Mouse (Mus musculus) retina, postnatal 7 days (tissue): ENCODE data around the gene Spi1.
"Not testable (repeated sequence)": the region's sequence is repeated elsewhere in the genome, so short reads cannot be mapped to it uniquely, and the experiment has no call there.

ENCODE experiments used
- DNase-seq: peaks from one replicate; pipeline ENCODE4 v3.0.0-alpha.2; 2012; ENCODE audit warnings: low read depth, low spot score

Gene Spi1

DNA sequence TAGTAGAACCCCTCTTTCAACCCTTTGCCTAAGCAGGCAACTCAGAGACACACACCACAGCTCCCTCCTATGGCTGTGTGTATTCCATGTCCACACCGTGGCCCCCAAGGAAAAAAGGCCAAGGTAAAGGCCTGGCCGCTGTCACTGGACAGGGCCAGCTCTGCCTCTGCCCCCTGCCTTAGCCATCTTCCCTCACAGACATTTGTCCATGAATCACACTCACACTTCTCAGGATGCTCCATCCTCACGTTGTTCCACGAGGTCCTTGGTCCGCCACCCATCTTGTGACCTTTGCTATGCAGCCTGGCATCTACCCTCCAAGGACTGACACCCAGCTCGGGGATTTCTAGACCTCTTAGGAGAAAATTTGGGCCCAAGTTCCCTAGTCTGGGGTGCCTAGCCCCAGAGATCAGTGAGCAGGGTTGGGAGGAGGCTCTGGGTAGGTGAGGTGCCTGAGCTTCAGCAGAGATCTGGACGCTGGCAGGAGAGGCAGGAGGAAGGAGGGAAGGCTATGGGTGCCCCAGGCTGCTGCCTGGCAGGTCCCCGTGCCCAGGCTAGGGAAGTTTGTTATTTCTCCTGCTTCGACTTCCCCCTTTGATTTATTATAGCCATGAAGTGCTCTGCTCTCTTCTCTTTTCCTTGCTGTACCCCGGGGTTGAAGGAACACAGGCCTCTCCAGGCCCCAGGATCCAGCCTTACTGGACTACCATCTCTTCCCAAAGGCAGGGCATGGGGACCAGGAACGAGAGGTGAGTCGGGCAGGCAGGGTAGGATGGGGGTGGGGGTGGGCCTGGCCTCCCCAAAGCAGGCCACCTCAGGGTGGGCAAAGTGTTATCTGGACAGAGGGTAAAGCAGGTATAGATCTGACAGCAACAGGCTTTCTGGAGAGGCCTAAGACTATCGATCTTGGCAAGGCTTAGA, at the start of gene Spi1:
TSS of gene Spi1 (plus strand) at position 616 of the 921 bp plus-strand sequence.
- no peak for DNase-seq

DNA sequence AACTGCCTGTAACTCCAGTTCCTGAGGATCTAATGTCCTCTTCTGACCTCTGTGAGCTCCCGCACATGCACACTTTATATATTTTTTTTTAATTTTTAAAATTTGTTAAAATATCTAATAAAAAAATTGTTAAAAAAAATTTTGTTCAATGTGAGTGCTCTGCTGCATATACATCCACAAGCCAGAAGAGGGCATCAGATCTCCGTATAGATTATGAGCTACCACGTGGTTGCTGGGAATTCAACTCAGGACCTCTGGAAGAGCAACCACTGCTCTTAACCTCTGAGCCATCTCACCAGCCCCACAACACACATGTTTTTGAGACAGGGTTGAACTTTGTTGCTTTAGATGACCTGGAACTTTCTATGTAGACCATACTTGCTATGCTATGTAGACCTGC, 49.2 kb upstream of the Spi1 start:
- DNase-seq, result no peak

DNA sequence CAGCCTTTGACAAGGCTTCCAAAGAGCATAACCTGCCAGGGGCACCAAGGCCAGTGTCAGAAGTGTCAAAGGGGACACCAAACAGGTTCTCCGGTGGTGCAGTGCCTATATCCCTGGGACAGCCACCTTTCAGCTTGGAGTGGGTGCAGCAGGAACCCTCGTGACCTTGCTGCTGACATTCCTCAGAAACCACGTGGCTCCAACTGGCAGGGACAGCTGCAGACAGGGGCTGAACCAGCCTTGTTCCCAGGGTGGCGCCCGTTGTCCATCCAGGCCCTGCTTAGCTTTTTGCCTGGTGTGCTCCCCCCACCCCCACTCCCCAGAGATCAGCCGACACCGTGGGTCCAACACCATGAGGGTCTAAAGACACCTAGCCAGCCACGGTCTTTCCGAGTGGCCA, 46.8 kb upstream of the Spi1 start, which contains the start of gene Rapsn:
TSS of gene Rapsn (plus strand) at position 236 of the 400 bp plus-strand sequence.
- no peak for DNase-seq

DNA sequence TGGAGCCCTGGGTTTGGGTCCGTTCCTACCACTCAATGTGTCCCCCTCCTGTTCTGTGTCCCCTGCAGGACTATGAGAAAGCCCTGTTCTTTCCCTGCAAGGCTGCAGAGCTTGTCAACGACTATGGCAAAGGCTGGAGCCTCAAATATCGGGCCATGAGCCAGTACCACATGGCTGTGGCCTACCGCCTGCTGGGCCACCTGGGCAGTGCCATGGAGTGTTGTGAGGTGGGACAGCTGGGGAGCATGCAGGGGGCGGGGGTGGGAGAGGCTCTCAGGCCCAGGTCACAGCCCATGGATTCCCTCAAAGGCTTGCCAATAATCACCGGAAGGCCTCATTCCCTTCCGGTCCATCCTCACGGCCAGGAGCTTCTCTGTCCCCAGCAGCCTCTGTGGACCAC, 40.4 kb upstream of the Spi1 start:
- DNase-seq, result no peak

DNA sequence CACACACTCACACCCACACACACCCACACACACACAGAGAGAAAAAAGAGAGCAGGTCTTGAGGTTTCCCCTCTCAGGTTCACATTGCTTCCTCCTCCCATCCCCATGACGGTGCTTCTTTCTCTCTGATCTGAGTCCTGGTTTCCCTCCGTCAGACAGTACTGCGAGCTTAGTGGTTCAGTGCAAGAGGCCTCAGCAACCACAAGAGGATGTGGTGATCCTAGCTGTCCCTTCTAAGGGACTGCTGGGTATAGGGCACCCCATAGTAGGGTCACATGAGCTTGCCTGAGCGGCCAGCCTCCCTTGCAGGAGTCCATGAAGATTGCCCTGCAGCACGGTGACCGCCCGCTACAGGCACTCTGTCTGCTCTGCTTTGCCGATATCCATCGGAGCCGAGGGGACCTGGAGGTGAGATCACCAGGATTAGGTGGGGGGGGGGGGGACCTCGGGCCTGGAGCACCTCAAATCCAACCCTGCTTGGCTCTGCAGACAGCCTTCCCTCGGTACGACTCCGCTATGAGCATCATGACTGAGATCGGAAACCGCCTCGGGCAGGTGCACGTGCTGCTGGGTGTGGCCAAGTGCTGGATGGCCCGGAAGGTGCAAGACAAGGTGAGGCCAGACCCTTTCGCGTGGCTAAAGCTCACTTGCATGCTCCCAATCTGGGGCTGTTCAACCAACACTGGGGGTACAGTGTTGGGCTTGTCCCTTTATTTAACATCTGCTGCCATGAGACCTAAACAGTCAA, 39.4 kb upstream of the Spi1 start:
- DNase-seq, result no peak

DNA sequence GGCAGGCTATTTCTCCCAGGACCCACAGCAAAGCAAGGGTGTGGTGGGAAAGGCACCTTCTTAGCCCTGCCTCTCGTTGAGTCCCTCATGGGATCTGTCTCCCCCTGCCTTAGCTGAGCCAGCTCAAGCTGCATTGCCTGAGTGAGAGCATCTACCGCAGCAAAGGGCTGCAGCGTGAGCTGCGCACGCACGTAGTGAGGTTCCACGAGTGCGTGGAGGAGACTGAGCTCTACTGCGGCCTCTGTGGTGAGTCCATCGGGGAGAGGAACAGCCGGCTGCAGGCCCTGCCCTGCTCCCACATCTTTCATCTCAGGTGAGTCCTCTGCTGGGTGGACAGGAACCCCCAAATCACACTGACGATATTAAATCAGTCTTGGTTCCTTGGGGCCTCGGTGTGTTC, 37.5 kb upstream of the Spi1 start:
- no peak for DNase-seq

DNA sequence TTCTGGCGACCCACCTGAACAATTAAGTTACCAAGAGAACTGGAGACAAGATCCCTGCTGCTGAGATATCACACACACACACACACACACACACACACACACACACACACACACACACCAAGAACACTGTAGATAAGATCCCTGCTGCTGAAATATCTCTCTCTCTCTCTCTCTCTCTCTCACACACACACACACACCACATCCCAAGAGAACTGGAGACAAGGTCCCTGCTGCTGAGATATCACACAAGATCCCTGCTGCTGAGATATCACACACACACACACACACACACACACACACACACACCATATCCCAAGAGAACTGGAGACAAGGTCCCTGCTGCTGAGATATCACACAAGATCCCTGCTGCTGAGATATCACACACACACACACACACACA, 36.4 kb upstream of the Spi1 start:
- not testable (repeated sequence) for DNase-seq

DNA sequence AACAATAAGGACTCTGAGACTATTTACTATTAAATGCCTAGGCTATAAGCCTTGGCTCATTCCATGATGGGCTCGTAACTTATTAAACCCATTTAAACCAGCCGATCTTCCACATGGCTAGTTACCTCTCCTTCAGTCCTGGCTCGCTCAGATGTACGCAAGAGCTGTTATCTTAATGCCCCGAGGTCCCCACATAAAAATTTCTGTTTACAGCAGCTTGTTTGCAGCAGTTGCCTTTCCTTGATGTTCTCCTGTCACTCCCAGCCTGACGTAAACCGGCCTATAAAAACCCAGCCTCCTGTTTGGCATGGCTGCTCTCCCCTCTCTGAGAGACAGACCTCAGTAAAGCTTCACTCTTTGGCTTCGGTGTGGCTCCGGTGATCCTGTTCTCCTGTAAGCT, 34.8 kb upstream of the Spi1 start:
- DNase-seq, result no peak

DNA sequence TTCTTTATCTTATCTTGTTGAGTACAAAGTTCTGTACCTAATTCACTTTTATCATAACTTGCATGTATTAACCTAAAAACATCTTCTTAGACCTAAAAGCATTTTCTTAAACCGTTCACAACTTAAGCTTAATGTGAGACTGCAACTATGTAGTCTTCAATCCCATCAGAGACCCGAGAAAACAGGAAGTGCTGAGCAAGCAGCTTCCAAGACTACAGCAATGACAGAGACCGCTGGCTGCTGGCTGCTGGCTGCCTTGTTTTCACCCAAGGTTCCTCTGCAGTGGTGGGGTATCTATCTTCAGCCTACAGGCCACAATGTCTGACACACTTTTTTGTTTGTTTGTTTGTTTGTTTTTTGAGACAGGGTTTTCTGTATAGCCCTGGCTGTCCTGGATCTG, 30.3 kb upstream of the Spi1 start:
- no peak for DNase-seq

DNA sequence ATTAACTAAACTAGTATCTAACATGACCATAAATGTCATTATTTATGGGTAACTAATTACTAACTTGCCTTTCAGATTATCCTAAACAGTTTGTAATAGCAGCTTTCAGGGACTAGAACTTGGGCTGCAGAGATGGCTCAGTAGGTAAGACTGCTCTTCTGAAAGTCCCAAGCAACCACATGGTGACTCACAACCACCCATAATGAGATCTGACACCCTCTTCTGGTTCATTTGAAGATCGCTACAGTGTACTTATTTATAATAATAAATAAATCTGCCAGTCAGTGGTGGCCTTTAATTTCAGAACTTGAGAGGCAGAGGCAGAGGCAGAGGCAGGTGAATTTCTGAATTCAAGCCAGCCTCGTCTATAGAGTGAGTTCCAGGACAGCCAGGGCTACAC, 29.4 kb upstream of the Spi1 start:
- no peak for DNase-seq

DNA sequence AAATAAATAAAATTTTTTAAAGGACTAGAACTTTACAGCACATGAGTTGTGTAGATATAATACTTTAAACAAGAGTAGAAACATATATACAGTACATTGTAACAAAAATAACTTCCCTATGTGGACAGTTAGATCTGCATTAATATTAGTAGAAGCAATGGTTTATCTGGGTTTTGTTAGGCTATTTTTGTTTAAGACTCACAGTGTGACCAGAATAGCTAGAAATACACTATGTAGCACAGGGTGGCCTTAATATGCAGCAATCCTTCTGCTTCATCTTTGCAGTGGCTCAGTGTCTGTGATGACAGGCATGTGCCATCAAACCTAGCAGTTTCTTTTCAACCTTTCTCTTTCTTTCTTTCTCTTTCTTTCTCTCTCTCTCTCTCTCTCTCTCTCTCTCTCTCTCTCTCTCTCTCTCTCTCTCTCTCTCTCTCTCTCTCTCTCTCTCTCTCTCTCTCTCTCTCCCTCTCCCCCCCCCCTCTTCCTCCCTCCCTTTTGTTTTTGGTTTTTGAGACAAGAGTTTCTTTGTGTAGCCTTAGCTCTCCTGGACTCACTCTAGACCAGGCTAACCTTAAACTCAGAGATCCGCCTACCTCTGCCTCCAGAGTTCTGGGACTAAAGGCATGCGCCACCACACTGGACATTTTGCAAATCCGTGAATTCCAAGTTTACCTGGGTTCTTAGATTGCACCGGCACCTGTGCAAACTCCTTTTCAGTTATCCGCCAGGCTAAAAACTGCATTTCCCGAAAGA, 28.8 kb upstream of the Spi1 start:
- no peak for DNase-seq

DNA sequence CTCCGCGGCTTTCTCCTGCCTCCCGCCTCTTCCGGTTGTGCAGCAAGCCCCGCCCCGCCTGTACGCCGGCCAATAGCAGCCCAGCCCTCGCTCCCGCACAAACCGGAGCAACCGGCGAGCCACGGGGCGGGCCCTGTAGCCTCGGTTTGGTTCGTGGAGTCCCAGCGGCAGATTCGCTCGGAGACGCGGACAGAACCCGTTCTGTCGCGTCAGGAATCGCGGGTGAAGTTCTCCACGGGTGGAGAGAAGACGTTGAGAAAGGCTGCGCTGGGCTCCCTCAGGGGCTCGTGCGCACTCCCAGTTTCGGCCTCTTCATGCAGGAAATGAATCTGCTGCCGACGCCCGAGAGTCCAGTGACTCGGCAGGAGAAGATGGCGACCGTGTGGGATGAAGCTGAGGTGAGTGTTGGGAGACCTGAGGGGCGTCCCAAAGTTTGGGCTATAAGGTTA, 28.2 kb upstream of the Spi1 start, which contains the start of gene Psmc3:
TSS of gene Psmc3 (plus strand) at position 76 of the 449 bp plus-strand sequence.
- DNase-seq, result peak; percentile 84

DNA sequence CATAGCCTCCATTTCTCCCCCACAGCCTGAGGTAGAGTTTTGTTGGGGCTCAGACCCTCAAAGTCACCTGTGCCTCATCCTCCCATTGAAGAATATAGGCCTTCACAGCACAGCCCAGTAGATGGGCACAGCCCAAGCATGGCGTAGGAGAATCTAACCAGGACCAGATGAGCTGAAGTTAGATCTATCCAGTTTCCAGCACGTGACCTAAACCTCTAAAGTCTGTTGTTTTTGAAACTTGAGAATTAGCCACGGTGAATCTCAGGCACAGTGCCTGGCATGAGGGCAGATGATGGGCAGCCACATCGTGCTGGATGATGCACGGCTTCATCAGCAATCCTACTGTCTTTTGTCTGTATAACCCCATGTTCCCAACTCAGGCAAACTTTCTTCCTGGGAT, 23.8 kb upstream of the Spi1 start:
- no peak for DNase-seq

DNA sequence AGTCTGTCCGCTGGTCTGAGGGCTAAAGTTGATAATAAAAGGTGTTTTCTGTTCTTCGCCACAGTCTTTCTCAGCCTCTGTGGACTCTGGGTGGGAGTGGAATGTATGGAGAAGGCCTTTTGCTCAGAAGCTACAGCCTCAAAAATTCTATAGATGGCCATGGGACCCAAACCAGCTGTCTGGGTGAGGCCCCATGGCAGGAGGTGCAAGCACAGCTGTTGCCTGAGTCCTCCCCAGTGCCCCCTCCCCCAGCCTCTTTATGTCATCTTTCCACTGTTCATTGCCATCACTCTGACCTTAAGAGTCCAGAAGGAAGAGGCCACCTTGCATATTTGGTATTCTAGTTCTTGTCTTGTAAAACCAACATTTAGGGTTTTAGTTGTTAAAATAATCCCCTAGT, 22.8 kb upstream of the Spi1 start:
- no peak for DNase-seq

DNA sequence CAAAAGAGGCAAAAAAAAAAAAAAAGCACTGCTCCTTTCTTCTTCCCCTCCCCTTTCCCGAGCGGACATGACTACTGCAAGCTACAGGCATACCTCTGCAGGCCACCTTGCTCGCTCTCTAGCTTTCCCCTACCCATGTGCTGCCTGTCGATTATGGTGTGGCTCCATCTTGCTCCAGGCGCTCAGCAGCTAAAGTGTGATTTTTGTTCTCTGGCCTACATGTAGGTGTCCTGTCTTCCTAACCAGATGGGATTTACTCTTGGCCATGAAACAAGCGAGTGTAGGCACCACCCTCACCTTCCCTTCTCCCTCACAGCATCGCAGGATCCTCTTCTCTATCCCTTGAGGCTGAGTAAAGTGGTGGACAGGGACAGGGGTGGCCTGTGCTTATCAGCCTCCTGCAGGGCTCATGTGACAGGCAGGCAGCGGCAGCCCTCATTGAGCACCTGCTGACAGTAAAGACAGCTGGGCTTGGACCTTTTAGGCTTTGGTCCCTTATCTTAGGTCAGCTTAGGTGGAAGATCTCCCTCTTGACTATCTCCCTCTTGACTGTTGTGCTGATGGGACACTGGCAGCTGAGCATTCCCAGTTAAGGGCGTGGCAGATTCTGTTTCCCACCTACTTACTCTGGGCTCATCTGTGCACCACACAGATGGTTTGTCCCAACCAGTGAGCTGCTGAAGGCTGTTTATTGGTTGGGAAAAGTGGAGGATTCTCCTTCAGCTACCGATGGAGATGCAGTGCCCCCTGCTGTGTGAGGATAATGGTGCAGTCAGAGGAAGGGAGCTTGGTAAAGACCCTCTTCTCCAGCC, 21.4 kb upstream of the Spi1 start:
- no peak for DNase-seq

DNA sequence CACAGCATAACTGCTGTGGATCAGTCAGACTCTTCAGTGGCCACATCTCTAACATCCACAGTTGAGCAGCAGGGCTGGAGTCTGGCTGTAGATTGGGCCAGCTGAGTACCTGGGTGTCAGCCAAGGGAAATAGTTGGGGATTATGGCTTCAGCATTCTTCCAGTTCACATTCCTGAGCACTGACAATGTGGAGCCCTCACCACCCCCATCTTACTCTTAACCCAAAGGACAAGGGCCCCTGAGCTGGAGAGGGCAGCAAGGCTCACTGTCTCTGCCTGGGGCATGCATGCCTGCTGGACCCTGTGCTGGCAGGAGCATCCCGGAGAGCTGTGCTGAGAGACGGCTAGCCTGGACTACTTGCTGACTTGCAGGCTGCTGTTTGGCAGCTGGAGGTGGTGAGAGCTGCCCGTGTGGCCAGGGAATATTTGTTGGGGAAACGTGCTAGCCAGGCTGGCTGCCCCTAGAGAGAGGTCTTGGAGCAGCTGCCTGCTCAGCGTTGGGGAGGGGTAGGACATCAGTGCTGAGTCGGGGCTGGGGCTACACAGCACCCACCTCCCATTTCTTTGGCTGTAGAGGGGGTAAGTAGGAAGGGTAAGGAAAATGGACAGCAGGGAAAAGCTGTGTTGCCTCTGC, 20.2 kb upstream of the Spi1 start:
- DNase-seq, result no peak

DNA sequence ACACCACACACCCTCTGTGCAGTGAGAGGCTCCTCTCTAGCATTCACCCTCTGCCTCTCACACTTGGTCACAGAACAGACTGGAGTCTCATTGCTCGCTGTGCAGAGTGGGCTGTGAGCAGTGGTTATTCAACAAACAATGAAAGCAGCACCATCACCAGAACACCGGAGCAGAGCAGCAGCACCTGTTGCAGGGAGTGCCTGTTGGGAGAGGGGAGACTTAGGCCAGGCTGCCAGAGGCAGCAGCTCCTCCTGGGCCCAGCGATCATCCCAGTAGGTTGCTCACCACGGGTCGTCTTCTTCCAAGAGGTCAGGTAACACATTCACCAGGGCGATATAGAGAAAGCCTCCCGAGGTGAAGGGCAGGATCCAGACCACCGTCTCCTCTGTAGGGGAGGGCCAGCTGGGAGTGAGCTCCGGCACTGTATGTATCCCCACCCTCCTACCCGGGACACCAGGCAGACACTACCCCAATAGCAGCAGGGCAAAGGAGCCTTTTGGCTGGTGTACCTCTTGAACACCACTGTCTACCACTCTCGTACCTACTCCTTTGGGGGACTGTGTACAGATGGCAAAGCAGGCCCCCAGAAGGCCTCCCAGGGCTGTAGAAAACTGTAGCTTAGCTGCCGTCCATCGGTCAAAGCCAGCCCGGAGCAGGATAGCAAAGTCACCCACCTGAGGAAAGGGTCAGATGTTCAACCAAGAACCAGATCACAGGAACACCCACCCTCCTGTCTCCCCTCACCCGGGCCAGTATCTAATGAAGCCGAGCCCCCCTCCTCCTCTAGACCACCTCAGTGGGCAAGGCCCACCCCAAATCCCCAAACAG, 19.2 kb upstream of the Spi1 start:
- no peak for DNase-seq

DNA sequence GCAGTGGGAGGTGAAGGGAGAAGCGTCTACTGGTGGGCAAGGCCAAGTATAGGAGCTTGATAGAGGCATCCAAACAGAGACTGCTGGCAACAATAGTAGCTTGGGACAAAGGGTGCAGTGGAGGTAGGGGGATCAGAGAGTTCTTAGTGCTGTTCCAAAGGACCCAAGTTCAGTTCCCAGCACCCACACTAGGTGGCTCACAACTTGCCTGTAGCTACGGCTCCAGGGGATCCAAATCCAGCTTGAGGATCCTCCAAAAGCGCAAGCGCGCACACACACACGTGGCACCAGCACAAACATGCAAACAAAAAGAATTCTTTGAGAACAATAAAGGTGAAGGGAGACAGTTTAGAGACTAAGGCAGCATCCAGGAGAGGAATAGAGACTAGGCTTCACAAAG, 18.0 kb upstream of the Spi1 start:
- no peak for DNase-seq

DNA sequence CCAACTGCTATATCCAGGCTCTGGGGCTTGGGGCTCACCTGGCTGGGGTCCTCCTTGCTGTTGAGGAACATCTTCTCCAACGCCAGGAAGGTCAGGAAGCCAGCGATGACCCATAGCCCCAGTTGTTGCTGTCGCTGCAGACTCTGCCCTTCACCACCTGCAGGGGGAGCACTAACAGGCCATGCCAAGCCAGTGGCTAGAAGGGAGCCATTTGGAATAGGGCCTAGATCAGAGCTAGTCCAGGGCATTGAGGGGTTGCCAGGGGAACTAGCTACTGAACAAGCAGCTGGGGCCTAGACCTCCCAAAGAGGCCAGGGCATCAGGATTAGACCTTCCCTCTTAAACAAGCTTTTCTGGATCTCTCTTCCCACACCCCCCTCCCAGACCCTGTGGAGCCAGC, 16.6 kb upstream of the Spi1 start:
- no peak for DNase-seq

DNA sequence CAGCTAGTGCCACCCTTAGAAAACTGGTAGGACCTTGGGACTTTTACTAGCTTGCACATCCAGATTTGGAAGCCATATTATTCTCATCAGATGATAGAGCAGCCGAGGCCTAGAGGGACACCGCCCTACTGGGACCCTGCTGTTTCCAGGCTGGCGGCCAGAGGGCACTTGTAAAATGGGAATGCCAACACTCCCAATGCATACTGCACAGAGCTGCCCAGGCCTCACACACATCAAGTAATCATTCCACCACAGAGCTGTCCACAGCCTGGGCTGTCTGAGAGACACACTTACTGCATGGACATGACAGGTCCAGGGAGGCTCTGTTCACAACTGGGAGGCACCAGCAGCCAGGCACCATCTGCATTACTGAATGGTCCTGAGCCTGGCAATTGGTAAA, 15.7 kb upstream of the Spi1 start:
- no peak for DNase-seq
